Mouse (Mus musculus) ES-Bruce4 (cell line): ENCODE data around the gene Asns. TPM values are rescaled to one million over a fixed set of nuclear protein-coding genes. Genes with fewer than 3 reads are reported as not detected.

ENCODE experiments used
- H3K27ac ChIP-seq: 2 replicates; pipeline ENCODE4 v1.5.1; 2012; ENCODE audit warnings: low read length, inconsistent platforms; ENCODE audit not compliant: insufficient read depth
- H3K27me3 ChIP-seq: 2 replicates; pipeline ENCODE4 v1.6.1; 2012; ENCODE audit warnings: mild to moderate bottlenecking, low read length, inconsistent platforms; ENCODE audit not compliant: control insufficient read depth, poor library complexity, insufficient read depth, severe bottlenecking
- H3K36me3 ChIP-seq: 2 replicates; pipeline ENCODE4 v1.6.1; 2012; ENCODE audit warnings: inconsistent platforms, mild to moderate bottlenecking, low read length, moderate library complexity; ENCODE audit not compliant: control insufficient read depth, poor library complexity, insufficient read depth, severe bottlenecking
- H3K4me1 ChIP-seq: one replicate; pipeline ENCODE4 v1.8.1; 2011; ENCODE audit warnings: low read length; ENCODE audit not compliant: control insufficient read depth, insufficient read depth
- H3K4me3 ChIP-seq: 2 replicates; pipeline ENCODE4 v1.5.1; 2011; ENCODE audit warnings: low read depth, mild to moderate bottlenecking, low read length
- H3K9ac ChIP-seq: 2 replicates; pipeline ENCODE4 v1.6.1; 2012; ENCODE audit warnings: low read depth, mild to moderate bottlenecking, inconsistent platforms; ENCODE audit not compliant: poor library complexity, severe bottlenecking
- H3K9me3 ChIP-seq: replicated peaks from 2 replicates; pipeline ENCODE4 v1.6.1; 2012; ENCODE audit warnings: mild to moderate bottlenecking, low read length, inconsistent platforms; ENCODE audit not compliant: control insufficient read depth, poor library complexity, insufficient read depth, severe bottlenecking
- CTCF ChIP-seq: IDR thresholded peaks from one replicate; pipeline ENCODE4 v1.8.1; 2011; ENCODE audit warnings: low read depth, low read length
- EP300 ChIP-seq: IDR thresholded peaks from 2 replicates; pipeline ENCODE4 v1.6.1; 2011; ENCODE audit warnings: low read depth, low read length; ENCODE audit not compliant: insufficient read depth
- POLR2A ChIP-seq: IDR thresholded peaks from one replicate; pipeline ENCODE4 v1.8.1; 2011; ENCODE audit warnings: low read length; ENCODE audit not compliant: insufficient read depth
- polyA plus RNA-seq: library from polyadenylated mRNA; stranded (reverse); fragments of >200 nt; gene quantifications from 2 replicates; pipeline ENCODE4 v1.2.4, GENCODE M21; 2011; ENCODE audit warnings: low read depth; ENCODE audit not compliant: missing spikeins, insufficient read depth, insufficient read length

Asns gene
- polyA plus RNA-seq, 1 experiment, result 531 TPM

GRCm38 (mm10) chr6:7661455-7661854, 31.6 kb downstream of the Asns start:
- Histone ChIP-seq H3K36me3 (no peaks in the 10 kb centered on the region), H3K9me3 (no peaks in the 10 kb centered on the region), H3K27me3 (no peaks in the 10 kb centered on the region), H3K4me3 (no peak overlapping the region), H3K4me1 (no peaks in the 10 kb centered on the region), H3K9ac (no peak overlapping the region), H3K27ac (no peak overlapping the region)
- no peak for TF ChIP-seq CTCF
- no peak for TF ChIP-seq POLR2A
- TF ChIP-seq EP300, result no peak

DNA sequence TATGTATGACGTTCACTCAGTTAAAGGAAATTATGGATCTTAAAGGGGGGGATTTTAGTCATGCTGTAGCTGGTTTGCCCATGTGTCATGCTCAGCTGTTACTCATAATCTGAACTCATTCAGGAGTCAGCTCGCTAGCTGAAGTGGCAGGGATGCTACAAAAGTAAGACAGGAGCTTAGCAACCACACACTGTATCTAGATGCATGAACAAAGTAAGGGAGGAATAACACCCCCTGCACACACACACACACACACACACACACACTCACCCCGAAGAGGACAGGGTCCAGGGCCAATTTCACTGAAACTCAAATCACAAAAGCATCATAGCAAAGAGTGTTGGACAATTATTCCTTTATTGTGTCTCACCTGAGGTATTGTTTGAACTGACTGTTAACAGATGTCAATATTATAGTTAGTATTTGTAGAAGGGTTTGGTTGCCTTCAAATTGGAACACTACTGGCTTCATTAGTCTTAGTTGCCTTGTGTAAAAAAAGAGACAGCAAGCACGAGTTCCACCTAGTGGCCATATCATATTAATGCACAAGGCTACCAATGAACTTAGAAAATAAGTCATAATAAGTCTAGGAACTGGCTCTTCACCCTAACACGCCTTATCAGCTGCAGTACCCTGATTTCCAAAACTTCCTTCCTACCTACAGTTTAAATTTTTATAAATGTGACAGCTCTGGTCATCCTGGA, 32.5 kb downstream of the Asns start:
- TF ChIP-seq CTCF (peak; percentile 33), EP300 (no peak)
- Histone ChIP-seq H3K4me1 (no peaks in the 10 kb centered on the region), H3K9me3 (no peaks in the 10 kb centered on the region), H3K4me3 (no peak overlapping the region), H3K27ac (no peak overlapping the region), H3K27me3 (no peaks in the 10 kb centered on the region), H3K9ac (no peak overlapping the region), H3K36me3 (no peaks in the 10 kb centered on the region)

- no peak overlapping the region for H3K27ac ChIP-seq
- TF ChIP-seq CTCF, result no peak
- TF ChIP-seq POLR2A, result no peak
- no peak for TF ChIP-seq EP300
- no peak overlapping the region for H3K4me3 ChIP-seq
- H3K9me3 ChIP-seq, result no peaks in the 10 kb centered on the region
- H3K9ac ChIP-seq, result no peak overlapping the region
- H3K36me3 ChIP-seq, result no peaks in the 10 kb centered on the region
- H3K27me3 ChIP-seq, result no peaks in the 10 kb centered on the region; the same call in 1 of the 2 replicates
- no peaks in the 10 kb centered on the region for H3K4me1 ChIP-seq
Observed at GRCm38 (mm10) chr6:7656601-7657000, 36.5 kb downstream of the Asns start.

GRCm38 (mm10) chr6:7648458-7648857, 44.6 kb downstream of the Asns start:
- H3K27ac ChIP-seq, result no peak overlapping the region
- H3K36me3 ChIP-seq, result no peaks in the 10 kb centered on the region
- no peak overlapping the region for H3K9ac ChIP-seq
- no peak overlapping the region for H3K4me3 ChIP-seq
- no peaks in the 10 kb centered on the region for H3K4me1 ChIP-seq
- H3K27me3 ChIP-seq, result no peaks in the 10 kb centered on the region
- TF ChIP-seq CTCF (no peak), POLR2A (no peak), EP300 (no peak)
- no peaks in the 10 kb centered on the region for H3K9me3 ChIP-seq

Other genes with a start within 250 kb of the Asns start
- gene Tac1, start 138.4 kb downstream of the Asns start, polyA plus RNA-seq, result not detected in 2 replicates
- 41.5 and 42.5 TPM in 2 replicates for gene C1galt1, start 151.6 kb upstream of the Asns start, polyA plus RNA-seq